Mouse (Mus musculus): ENCODE measurements around the gene Btrc. TPM values are rescaled to one million over a fixed set of nuclear protein-coding genes. Genes with fewer than 3 reads are reported as not detected.
"Not testable (repeated sequence)": the region's sequence is repeated elsewhere in the genome, so short reads cannot be mapped to it uniquely, and the experiment has no call there.

The Btrc gene
- 55.0 and 55.3 TPM in 2 replicates for polyA plus RNA-seq (2015; fragmentation: Nextera tagmentation; extraction: Ambion mirVana)

DNA sequence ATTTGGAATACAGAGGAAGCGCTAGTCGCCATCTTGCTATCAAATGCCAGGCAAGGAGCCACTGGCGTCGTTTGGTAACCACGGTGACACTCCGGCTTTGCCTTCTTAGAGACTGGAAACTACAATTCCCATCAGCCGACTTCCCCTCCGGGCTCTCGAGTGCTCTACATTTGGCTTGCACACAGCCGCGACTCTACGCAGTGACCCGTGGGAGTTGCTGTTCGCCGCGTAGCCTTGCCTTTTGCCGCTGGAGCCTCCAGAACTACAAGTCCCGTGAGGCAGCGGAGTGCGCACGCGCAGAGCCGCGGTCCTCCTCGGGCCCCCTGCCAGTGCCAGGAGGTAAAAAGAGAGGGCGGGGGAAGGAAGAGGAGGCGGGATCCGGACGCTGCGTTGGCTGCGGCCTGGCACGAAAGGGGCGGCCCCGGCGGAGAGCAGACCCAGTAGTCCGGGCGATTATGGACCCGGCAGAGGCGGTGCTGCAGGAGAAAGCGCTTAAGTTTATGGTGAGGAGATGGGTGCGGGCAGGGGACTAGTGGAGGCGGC lies at the start of gene Btrc:
Gene Btrc, plus strand, starts transcription at position 351 of the 543 bp plus-strand sequence.
- under 1% methylated on average over 42 of the region's 42 CpGs for WGBS
- H3K4me1 ChIP-seq = peaks cover 7% of the 10 kb centered on the region
- H3K4me3 ChIP-seq = peak within 1 kb of the TSS; percentile 68
- ATAC-seq (ENCODE audit: low FRiP score, low read depth) = peak; percentile 99
- H3K4me2 ChIP-seq (replicated peaks) = peak within 1 kb of the TSS; percentile 78
- H3K9ac ChIP-seq = peak within 1 kb of the TSS; percentile 79
- H3K27me3 ChIP-seq = no peaks in the 10 kb centered on the region
- H3K36me3 ChIP-seq = peaks cover 4% of the 10 kb centered on the region; the same call in 1 of the 2 replicates
- no peaks in the 10 kb centered on the region for H3K9me3 ChIP-seq
- H3K27ac ChIP-seq = peak within 1 kb of the TSS; percentile 90

DNA sequence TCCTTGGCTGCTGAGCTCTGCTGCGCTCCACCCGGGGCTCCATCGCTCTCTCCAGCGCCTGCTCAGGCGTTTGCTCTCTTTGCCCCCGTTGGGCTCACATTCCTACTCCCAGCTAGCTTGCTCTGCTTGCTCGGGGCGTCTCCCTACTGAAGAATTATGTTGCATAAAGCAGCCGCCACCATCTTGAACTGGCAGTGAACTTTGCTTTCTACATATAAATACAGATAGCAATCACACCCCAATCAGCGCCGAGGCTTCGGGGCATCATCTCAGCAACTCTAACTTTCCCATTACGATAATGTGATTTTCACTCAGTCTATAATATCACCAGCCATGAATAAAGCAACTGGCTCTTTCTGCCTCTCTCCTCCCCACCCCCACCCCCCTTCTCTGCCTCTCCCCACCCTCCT lies 46.1 kb upstream of the Btrc start:
- 33% methylated on average over 13 of the region's 13 CpGs for WGBS
- no peaks in the 10 kb centered on the region for H3K36me3 ChIP-seq
- no peaks in the 10 kb centered on the region for H3K9me3 ChIP-seq
- 0 out of 2 replicates have a peak overlapping the region, but pooled peaks have one; percentile 19 for H3K9ac ChIP-seq
- H3K4me2 ChIP-seq (replicated peaks) = no peak overlapping the region
- H3K4me1 ChIP-seq = peaks cover 15% of the 10 kb centered on the region
- H3K27me3 ChIP-seq = peaks cover 4% of the 10 kb centered on the region; the same call in 1 of the 2 replicates
- 0 out of 2 replicates have a peak, but pooled peaks have one; percentile 19 for ATAC-seq (ENCODE audit: low FRiP score, low read depth)
- H3K27ac ChIP-seq = no peak overlapping the region
- no peak overlapping the region for H3K4me3 ChIP-seq

DNA sequence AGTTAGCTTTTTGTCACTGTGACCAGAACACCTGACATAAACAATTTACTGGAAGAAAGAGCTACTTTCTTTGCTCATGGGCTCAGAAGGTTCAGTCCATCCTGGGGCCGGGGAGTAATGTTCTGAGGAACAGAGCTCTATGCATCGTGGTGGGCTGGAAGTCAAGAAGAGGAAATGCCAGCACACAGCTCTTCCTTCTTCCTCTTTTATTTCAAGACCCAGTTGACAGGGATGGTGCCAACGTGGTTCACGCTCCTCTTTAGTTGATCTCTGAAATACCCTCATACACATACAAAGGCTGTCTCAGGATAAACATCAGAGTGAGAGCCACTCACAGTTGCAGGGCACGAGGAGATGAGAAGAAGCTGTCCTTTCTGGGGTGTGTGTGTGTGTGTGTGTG lies 42.5 kb upstream of the Btrc start:
- H3K36me3 ChIP-seq = no peaks in the 10 kb centered on the region
- ATAC-seq (ENCODE audit: low FRiP score, low read depth) = no peak
- no peak overlapping the region for H3K27ac ChIP-seq
- WGBS = 80% methylated on average over 5 of the region's 5 CpGs
- no peak overlapping the region for H3K4me3 ChIP-seq
- no peak overlapping the region for H3K9ac ChIP-seq
- H3K9me3 ChIP-seq = no peaks in the 10 kb centered on the region
- H3K27me3 ChIP-seq = no peaks in the 10 kb centered on the region
- H3K4me2 ChIP-seq (replicated peaks) = no peak overlapping the region
- H3K4me1 ChIP-seq = peaks cover 7% of the 10 kb centered on the region

DNA sequence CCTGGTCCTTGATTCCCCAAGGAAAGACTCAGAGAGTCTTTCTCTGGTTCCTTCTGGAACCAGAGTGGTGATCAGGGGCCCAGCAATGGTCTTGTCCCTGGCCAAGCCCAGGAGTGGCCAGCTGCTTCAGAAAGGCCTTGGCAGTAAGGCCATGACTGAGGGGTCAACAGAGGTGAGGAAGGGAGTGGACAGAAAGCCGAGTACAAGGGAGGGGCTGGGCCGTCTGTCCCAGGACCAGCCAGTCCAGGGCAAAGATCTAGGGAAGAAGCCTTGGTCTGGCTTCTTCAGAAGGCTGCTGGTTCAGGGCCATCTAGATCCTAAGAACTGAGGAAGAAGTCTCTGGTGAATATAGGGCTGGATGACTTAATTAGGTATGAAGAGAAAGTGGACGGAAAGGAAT lies 34.5 kb upstream of the Btrc start:
- no peak overlapping the region for H3K27ac ChIP-seq
- H3K27me3 ChIP-seq = peaks cover 37% of the 10 kb centered on the region
- H3K4me2 ChIP-seq (replicated peaks) = no peak overlapping the region
- 49% methylated on average over 3 of the region's 3 CpGs for WGBS
- no peaks in the 10 kb centered on the region for H3K9me3 ChIP-seq
- no peak for ATAC-seq (ENCODE audit: low FRiP score, low read depth)
- H3K36me3 ChIP-seq = no peaks in the 10 kb centered on the region
- H3K9ac ChIP-seq = no peak overlapping the region
- peaks cover 18% of the 10 kb centered on the region for H3K4me1 ChIP-seq
- H3K4me3 ChIP-seq = no peak overlapping the region

DNA sequence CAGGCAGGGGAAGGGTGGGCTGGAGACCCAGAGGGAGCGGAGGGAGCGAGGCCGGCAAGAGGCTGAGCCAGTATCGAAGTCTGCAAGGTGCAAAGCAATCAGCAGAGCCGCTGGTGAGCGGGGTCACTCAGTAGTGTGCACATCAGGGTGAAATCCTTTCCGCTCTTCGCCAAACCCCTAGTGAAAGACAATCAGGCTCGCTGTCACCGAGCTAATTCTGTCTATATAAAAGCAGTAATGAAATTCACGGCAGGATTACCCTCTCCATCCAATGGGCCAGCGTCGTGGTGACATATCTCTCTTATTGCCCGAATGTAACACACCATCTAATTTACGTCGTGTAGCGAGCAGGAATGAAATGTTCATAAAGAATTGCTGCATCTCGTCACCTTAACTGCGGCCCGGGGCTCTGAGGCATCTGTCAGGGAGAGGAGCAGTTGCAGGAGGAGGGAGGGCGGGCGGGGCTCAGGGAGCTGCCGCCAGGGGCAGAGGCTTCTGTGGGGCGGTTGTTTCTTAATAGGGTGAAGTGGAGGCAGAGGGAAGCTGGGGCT lies 33.7 kb upstream of the Btrc start:
- Histone ChIP-seq H3K4me3 (no peak overlapping the region), H3K27me3 (peaks cover 37% of the 10 kb centered on the region), H3K36me3 (no peaks in the 10 kb centered on the region), H3K9me3 (no peaks in the 10 kb centered on the region), H3K4me2 (replicated peaks) (peak overlapping the region; percentile 31), H3K9ac (no peak overlapping the region), H3K27ac (no peak overlapping the region), H3K4me1 (peaks cover 18% of the 10 kb centered on the region)
- ATAC-seq (ENCODE audit: low FRiP score, low read depth) = no peak
- 10% methylated on average over 24 of the region's 24 CpGs for WGBS

DNA sequence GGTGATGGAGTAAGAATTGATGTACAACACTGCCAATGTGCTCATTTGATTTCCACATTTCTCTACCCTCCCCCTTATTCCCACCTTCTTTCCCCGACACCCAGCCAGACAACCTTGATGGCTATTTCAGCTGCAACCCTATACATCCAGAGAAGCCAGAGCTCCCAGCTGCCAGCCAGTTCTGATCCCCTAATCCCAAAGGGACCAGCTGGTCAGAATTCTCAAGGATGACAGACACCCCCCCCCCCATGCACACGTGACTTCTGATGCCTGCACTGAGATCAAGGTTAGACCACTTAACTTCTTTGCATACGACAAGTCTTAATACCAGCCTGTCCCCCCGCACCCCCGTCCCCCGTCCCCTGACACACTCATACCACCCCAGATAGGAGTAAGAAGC lies 26.8 kb upstream of the Btrc start:
- Histone ChIP-seq H3K27ac (no peak overlapping the region), H3K4me3 (no peak overlapping the region), H3K36me3 (no peaks in the 10 kb centered on the region), H3K9me3 (no peaks in the 10 kb centered on the region), H3K27me3 (peaks cover under 1% of the 10 kb centered on the region; the same call in 1 of the 2 replicates), H3K4me2 (replicated peaks) (no peak overlapping the region), H3K9ac (no peak overlapping the region), H3K4me1 (no peaks in the 10 kb centered on the region)
- 78% methylated on average over 6 of the region's 6 CpGs for WGBS
- 0 out of 2 replicates have a peak, but pooled peaks have one; percentile 36 for ATAC-seq (ENCODE audit: low FRiP score, low read depth)

DNA sequence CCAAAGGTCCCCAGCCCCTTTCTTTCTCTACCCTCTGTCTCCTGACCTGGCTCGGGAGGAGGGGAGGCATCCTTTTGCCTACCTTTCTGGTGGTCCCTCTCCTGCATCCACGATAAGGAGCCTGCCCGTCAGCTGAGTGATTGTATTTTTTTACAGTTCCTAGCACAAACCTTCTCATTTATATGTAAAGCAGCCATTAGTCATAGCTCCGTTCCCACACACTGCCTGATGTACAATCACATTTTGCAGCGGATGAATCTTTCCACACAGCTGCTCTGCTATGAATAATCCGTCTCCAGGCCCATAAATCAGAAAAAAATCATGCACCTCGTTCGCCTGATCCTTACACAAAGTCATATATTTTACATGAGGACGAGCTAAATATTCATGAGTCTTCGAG lies 25.4 kb upstream of the Btrc start:
- no peak for ATAC-seq (ENCODE audit: low FRiP score, low read depth)
- no peaks in the 10 kb centered on the region for H3K4me1 ChIP-seq
- WGBS = 58% methylated on average over 10 of the region's 10 CpGs
- no peak overlapping the region for H3K27ac ChIP-seq
- H3K9me3 ChIP-seq = no peaks in the 10 kb centered on the region
- H3K4me3 ChIP-seq = no peak overlapping the region
- H3K27me3 ChIP-seq = no peaks in the 10 kb centered on the region; the same call in 1 of the 2 replicates
- H3K9ac ChIP-seq = no peak overlapping the region
- H3K4me2 ChIP-seq (replicated peaks) = no peak overlapping the region
- no peaks in the 10 kb centered on the region for H3K36me3 ChIP-seq

DNA sequence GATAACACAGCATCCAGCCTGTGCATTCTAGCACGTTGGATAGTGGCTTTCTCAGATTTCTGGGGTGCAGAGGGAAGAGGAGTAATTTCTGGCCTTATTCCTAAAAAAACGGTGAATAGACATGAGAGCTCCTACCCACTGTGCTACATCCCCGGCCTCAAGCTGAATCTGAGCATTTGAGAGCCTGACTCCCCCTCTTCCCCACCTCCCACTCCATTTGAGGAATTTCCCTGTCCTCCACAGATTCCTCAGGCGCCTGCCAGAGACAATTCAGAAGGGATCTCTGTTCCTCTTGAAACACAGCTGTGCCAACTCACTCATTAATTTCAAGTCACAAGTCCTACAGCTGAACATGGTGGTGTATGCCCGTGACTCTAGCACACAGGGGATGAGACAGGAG lies 19.6 kb upstream of the Btrc start:
- H3K4me2 ChIP-seq (replicated peaks) = no peak overlapping the region
- no peaks in the 10 kb centered on the region for H3K4me1 ChIP-seq
- no peaks in the 10 kb centered on the region for H3K27me3 ChIP-seq
- no peak overlapping the region for H3K9ac ChIP-seq
- no peak overlapping the region for H3K27ac ChIP-seq
- H3K36me3 ChIP-seq = no peaks in the 10 kb centered on the region
- H3K9me3 ChIP-seq = no peaks in the 10 kb centered on the region
- no peak for ATAC-seq (ENCODE audit: low FRiP score, low read depth)
- WGBS = 76% methylated on average over 5 of the region's 5 CpGs
- H3K4me3 ChIP-seq = no peak overlapping the region

DNA sequence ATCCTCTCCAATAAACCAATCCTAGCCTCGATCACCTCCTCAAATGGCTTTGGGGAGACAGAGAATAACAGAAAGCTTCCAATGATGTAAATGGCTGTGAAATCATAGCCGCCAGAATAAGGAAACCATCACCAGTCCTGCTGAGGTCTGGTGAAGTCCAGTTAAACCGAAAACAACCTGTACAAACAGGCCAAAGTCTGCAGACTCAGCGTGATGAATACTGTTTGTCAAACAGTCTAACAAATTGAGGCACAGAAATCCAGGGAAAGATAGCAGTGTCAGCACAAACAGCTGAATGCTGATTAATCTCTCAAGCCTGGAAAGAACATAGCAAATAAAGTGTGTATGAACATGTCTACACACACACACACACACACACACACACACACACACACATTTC lies 15.3 kb upstream of the Btrc start:
- Histone ChIP-seq H3K9ac (no peak overlapping the region), H3K36me3 (no peaks in the 10 kb centered on the region), H3K27me3 (no peaks in the 10 kb centered on the region), H3K4me2 (replicated peaks) (no peak overlapping the region), H3K27ac (no peak overlapping the region), H3K9me3 (no peaks in the 10 kb centered on the region), H3K4me3 (no peak overlapping the region), H3K4me1 (no peaks in the 10 kb centered on the region)
- whole genome bisulfite sequencing = 69% methylated on average over 4 of the region's 4 CpGs
- no peak for ATAC-seq (ENCODE audit: low FRiP score, low read depth)

DNA sequence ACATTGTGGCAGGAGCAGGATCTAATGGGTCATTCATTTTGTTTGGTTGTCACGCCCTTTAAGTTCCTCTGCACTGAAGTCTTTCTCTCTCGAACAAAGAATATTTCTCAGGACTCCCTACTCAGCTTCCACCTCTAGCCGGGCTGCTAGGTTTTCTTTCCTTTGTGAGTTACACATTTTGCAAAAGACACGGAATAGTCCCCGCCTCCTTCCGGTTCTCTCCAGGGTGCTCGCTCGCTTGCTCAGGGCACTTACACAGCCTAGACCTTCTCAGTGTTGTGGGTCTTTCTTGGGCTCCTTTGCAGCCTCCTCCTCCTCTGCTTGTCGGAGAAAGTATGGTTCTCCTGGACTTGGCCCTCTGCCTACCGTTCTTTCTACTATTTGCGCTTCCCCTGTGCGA lies 13.1 kb upstream of the Btrc start:
- no peaks in the 10 kb centered on the region for H3K9me3 ChIP-seq
- WGBS = 65% methylated on average over 12 of the region's 12 CpGs
- no peak for ATAC-seq (ENCODE audit: low FRiP score, low read depth)
- no peaks in the 10 kb centered on the region for H3K36me3 ChIP-seq
- no peak overlapping the region for H3K27ac ChIP-seq
- no peak overlapping the region for H3K4me2 ChIP-seq (replicated peaks)
- H3K4me3 ChIP-seq = no peak overlapping the region
- no peaks in the 10 kb centered on the region for H3K4me1 ChIP-seq
- H3K9ac ChIP-seq = no peak overlapping the region
- no peaks in the 10 kb centered on the region for H3K27me3 ChIP-seq

DNA sequence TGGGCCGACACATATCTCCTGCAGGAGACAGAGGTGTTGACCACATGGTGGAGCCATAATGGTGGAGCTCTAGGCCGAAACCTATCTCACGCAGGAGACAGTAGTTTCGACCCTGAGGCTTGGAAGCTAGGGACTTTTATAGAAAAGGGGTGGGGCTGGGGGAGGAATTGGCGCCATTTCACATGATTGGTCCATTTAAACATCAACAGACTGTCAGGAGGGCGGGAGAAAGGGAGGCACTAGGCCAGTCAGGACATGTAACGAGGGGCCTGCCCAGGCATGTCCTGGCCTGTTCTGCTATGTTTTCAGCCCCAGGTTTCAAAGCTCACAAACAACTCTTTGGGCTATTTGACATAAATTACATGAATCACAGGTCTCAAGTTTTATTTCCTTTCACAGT lies 10.8 kb upstream of the Btrc start:
- not testable (repeated sequence) for H3K9me3 ChIP-seq; ATAC-seq (ENCODE audit: low FRiP score, low read depth); H3K4me3 ChIP-seq; H3K4me1 ChIP-seq; H3K36me3 ChIP-seq; H3K27me3 ChIP-seq; H3K27ac ChIP-seq; H3K9ac ChIP-seq; H3K4me2 ChIP-seq (replicated peaks)
- WGBS = 88% methylated on average over 7 of the region's 7 CpGs

DNA sequence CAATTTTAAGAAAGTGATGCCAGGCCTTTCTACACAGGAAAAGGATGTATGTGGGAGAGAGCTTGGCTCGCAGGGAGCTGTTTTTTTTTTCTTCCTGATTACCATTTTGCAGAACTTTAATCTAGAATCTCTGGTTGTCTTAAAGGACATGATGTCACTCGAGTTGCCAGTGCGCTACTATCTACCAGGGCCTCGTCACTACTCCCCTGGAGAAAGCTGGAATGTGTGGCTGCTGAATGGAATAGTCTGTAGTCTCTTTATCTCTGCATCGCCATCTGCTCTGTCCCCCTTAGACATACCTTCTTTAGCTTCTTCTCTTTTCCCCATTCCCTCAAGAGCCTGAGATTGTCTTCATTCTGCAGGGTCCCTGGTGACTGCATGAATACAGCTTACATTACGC lies 7.9 kb upstream of the Btrc start:
- WGBS = 86% methylated on average over 6 of the region's 6 CpGs

DNA sequence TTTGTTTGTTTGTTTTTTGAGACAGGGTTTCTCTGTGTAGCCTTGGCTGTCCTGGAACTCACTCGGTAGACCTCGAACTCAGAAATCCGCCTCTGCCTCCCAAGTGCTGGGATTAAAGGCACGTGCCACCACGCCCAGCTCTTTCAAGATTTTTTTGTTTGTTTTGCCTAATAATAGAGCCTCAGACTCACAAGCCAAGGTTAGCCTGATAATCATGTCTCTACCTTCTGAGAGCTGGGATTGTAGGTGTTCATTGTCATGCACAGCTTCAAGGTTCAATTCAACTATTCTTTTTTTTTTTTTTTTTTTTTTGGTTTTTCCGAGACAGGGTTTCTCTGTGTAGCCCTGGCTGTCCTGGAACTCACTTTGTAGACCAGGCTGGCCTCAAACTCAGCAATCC lies 6.7 kb upstream of the Btrc start:
- H3K9me3 ChIP-seq; H3K27ac ChIP-seq; H3K36me3 ChIP-seq; H3K27me3 ChIP-seq; H3K4me1 ChIP-seq; ATAC-seq (ENCODE audit: low FRiP score, low read depth); H3K9ac ChIP-seq; H3K4me3 ChIP-seq; H3K4me2 ChIP-seq (replicated peaks): not testable (repeated sequence)
- 78% methylated on average over 6 of the region's 6 CpGs for WGBS

More for the DNA sequence above, 7.9 kb upstream of the Btrc start:
- ATAC-seq (ENCODE audit: low FRiP score, low read depth) = no peak
- no peak overlapping the region for H3K4me2 ChIP-seq (replicated peaks)
- no peaks in the 10 kb centered on the region for H3K4me1 ChIP-seq
- H3K27ac ChIP-seq = no peak overlapping the region
- no peak overlapping the region for H3K9ac ChIP-seq
- H3K27me3 ChIP-seq = no peaks in the 10 kb centered on the region
- H3K36me3 ChIP-seq = no peaks in the 10 kb centered on the region
- no peaks in the 10 kb centered on the region for H3K9me3 ChIP-seq
- no peak overlapping the region for H3K4me3 ChIP-seq

Measured in limb, embryonic 13.5 days (tissue).